Mouse (Mus musculus): ENCODE data around the gene Il18r1.

The Il18r1 gene

GRCm38 (mm10) chr1:40499708-40500107, 34.4 kb downstream of the Il18r1 start:
- no peak for DNase-seq

- DNase-seq: no peak
Observed at GRCm38 (mm10) chr1:40501126-40501525, 35.8 kb downstream of the Il18r1 start.

GRCm38 (mm10) chr1:40501546-40502398, 36.4 kb downstream of the Il18r1 start:
- no peak for DNase-seq

- no peak for DNase-seq
Observed at GRCm38 (mm10) chr1:40504548-40504947, 39.2 kb downstream of the Il18r1 start.

- no peak for DNase-seq
Observed at GRCm38 (mm10) chr1:40514851-40515585, 49.7 kb downstream of the Il18r1 start, which contains the start of gene Il18rap. Gene Il18rap (plus strand): TSS chr1:40515362.

- DNase-seq: no peak
Observed at GRCm38 (mm10) chr1:40516364-40516763, 51.0 kb downstream of the Il18r1 start.

GRCm38 (mm10) chr1:40522918-40523317, 57.6 kb downstream of the Il18r1 start:
- no peak for DNase-seq

- no peak for DNase-seq
Observed at GRCm38 (mm10) chr1:40523971-40524722, 58.8 kb downstream of the Il18r1 start.

- no peak for DNase-seq
Observed at GRCm38 (mm10) chr1:40529287-40529686, 63.9 kb downstream of the Il18r1 start.

- DNase-seq: peak; percentile 10 to 12
Observed at GRCm38 (mm10) chr1:40537577-40537976, 72.2 kb downstream of the Il18r1 start.

- peak; percentile 71 to 73 for DNase-seq
Observed at GRCm38 (mm10) chr1:40544650-40545049, 79.3 kb downstream of the Il18r1 start.

- DNase-seq: no peak
Observed at GRCm38 (mm10) chr1:40546645-40547044, 81.3 kb downstream of the Il18r1 start.

GRCm38 (mm10) chr1:40547064-40547572, 81.8 kb downstream of the Il18r1 start:
- DNase-seq: no peak

- no peak for DNase-seq
Observed at GRCm38 (mm10) chr1:40547762-40548161, 82.4 kb downstream of the Il18r1 start.

All from kidney, postnatal 4 days (tissue).